Mouse (Mus musculus): Measurements from ENCODE around the gene Atg4b. TPM values are rescaled to one million over a fixed set of nuclear protein-coding genes. Genes with fewer than 3 reads are reported as not detected.

Atg4b gene
- polyA plus RNA-seq, 1 experiment from 2014 or later, result 51.6 TPM

Other genes starting within 250 kb of the Atg4b start
- gene Farp2, start 239.4 kb upstream of the Atg4b start, polyA plus RNA-seq (2015; fragmentation: Nextera tagmentation; extraction: Ambion mirVana), result 3.9 and 4.0 TPM in 2 replicates
- gene Stk25, start 92.8 kb upstream of the Atg4b start, polyA plus RNA-seq (2015; fragmentation: Nextera tagmentation; extraction: Ambion mirVana), result 39.6 and 41.3 TPM in 2 replicates
- gene Bok, start 65.8 kb upstream of the Atg4b start, polyA plus RNA-seq (2015; fragmentation: Nextera tagmentation; extraction: Ambion mirVana), result 6.8 and 7.2 TPM in 2 replicates
- gene Thap4, start 3.4 kb downstream of the Atg4b start, polyA plus RNA-seq (2015; fragmentation: Nextera tagmentation; extraction: Ambion mirVana), result 13.0 TPM in 2 replicates
- gene Dtymk, start 50.4 kb downstream of the Atg4b start, polyA plus RNA-seq (2015; fragmentation: Nextera tagmentation; extraction: Ambion mirVana), result 73.3 and 78.9 TPM in 2 replicates
- 4.6 and 5.7 TPM in 2 replicates for gene Ing5, start 52.5 kb downstream of the Atg4b start, polyA plus RNA-seq (2015; fragmentation: Nextera tagmentation; extraction: Ambion mirVana)
- 4.3 and 5.7 TPM in 2 replicates for gene D2hgdh, start 73.4 kb downstream of the Atg4b start, polyA plus RNA-seq (2015; fragmentation: Nextera tagmentation; extraction: Ambion mirVana)
- gene Gal3st2, start 109.8 kb downstream of the Atg4b start, polyA plus RNA-seq (2015; fragmentation: Nextera tagmentation; extraction: Ambion mirVana), result 0.06 TPM in 1 of 2 replicates, not detected in the other
- gene Gal3st2b, start 166.8 kb downstream of the Atg4b start, polyA plus RNA-seq (2015; fragmentation: Nextera tagmentation; extraction: Ambion mirVana), result not detected in 2 replicates
- not detected in 2 replicates for gene Gal3st2c, start 239.0 kb downstream of the Atg4b start, polyA plus RNA-seq (2015; fragmentation: Nextera tagmentation; extraction: Ambion mirVana)